In genomic region chr13:100525935-100526648, GRCm38 (mm10) we compare ENCODE assay signal across 8 mouse cellular contexts. TPM values are rescaled to one million over a fixed set of nuclear protein-coding genes. Genes with fewer than 3 reads are reported as not detected.
DNase-seq lines count a peak whose midpoint lies in the region; ATAC-seq lines count a peak whose summit lies in the region.
"Had no signal": no experiment of that assay in that cellular context is flagged by ENCODE, and none has a peak within 500 bp of the region (broad histone marks: within the 10 kb centered on the region; RNA-seq: fewer than 3 reads in every experiment).

No protein-coding gene starts in this region.

- 70% methylated on average over 6 of the region's 6 CpGs for WGBS in limb, embryonic 12.5 days
- WGBS in limb, embryonic 10.5 days = 82% methylated on average over 6 of the region's 6 CpGs

- no peak overlapping the region for H3K4me3 ChIP-seq in limb, embryonic 12.5 days (replicated peaks)
- H3K4me3 ChIP-seq in limb, embryonic 10.5 days = no peak overlapping the region

- no peak overlapping the region for H3K27ac ChIP-seq in limb, embryonic 12.5 days
- H3K27ac ChIP-seq in limb, embryonic 10.5 days = no peak overlapping the region

- no peaks in the 10 kb centered on the region for H3K27me3 ChIP-seq in limb, embryonic 12.5 days
- no peaks in the 10 kb centered on the region for H3K27me3 ChIP-seq in limb, embryonic 10.5 days (ENCODE audit: low read depth, poor library complexity, severe bottlenecking)

- no peak overlapping the region for H3K9ac ChIP-seq in limb, embryonic 12.5 days (replicated peaks)

- H3K9me3 ChIP-seq in limb, embryonic 12.5 days = peaks cover 3% of the 10 kb centered on the region; the same call in 1 of the 2 replicates
- H3K9me3 ChIP-seq in limb, embryonic 10.5 days (replicated peaks) = no peaks in the 10 kb centered on the region

- no peak for DNase-seq in limb, embryonic 10.5 days (ENCODE audit: low spot score)
- peak; percentile 64 for DNase-seq in NIH3T3 (ENCODE audit: low read depth)
- DNase-seq in cerebellum, adult 11 months = peak; percentile 42
- peak; percentile 42 for DNase-seq in layer of hippocampus, adult 9-10 months (ENCODE audit: low spot score)
- no peak for DNase-seq in urinary bladder, postnatal 25 days (ENCODE audit: low spot score)
- DNase-seq in adrenal gland, postnatal 4 days (ENCODE audit: low spot score in 2 of 2) = no peak
- DNase-seq: thymus, postnatal 4 days had no signal

- ATAC-seq in limb, embryonic 12.5 days (ENCODE audit: insufficient number of reproducible peaks, insufficient read depth, low FRiP score, low TSS enrichment, low read depth) = no peak

- H3K36me3 ChIP-seq in limb, embryonic 12.5 days = no peaks in the 10 kb centered on the region
- no peaks in the 10 kb centered on the region for H3K36me3 ChIP-seq in limb, embryonic 10.5 days

- 0 out of 2 replicates have a peak overlapping the region, but pooled peaks have one; percentile 1 for H3K4me2 ChIP-seq in limb, embryonic 12.5 days

- H3K4me1 ChIP-seq in limb, embryonic 12.5 days (replicated peaks) = peaks cover 8% of the 10 kb centered on the region
- H3K4me1 ChIP-seq in limb, embryonic 10.5 days = peaks cover 14% of the 10 kb centered on the region

RNA-seq across cellular contexts. Expression of gene Ocln, which starts 26.4 kb away (rescaled TPM):
- 1.6 and 2.0 TPM in 2 replicates for polyA plus RNA-seq in limb, embryonic 12.5 days (2016; fragmentation: Nextera tagmentation; extraction: Ambion mirVana)
- polyA plus RNA-seq in limb, embryonic 10.5 days (2016; fragmentation: Nextera tagmentation; extraction: Ambion mirVana) = 1.3 and 1.8 TPM in 2 replicates
- 10 to 100 TPM; 16.1 to 18.5 TPM for total RNA-seq in adrenal gland, postnatal 4 days (2021)

RNA-seq across cellular contexts. Expression of gene Gtf2h2, which starts 33.7 kb away (rescaled TPM):
- polyA plus RNA-seq in limb, embryonic 12.5 days (2016; fragmentation: Nextera tagmentation; extraction: Ambion mirVana) = 84.5 and 93.5 TPM in 2 replicates
- 91.7 and 99.3 TPM in 2 replicates for polyA plus RNA-seq in limb, embryonic 10.5 days (2016; fragmentation: Nextera tagmentation; extraction: Ambion mirVana)
- total RNA-seq in adrenal gland, postnatal 4 days (2021) = 10 to 100 TPM; 49.5 to 55.6 TPM

Comparison
In these comparisons a context has a peak if more than half of its experiments do, and no peak if none do; other contexts are left out.
1. DNase-seq: peak in NIH3T3 (single experiment), cerebellum, adult 11 months (single experiment) and layer of hippocampus, adult 9-10 months (single experiment); none in limb, embryonic 10.5 days (single experiment), urinary bladder, postnatal 25 days (single experiment) and adrenal gland, postnatal 4 days (0 of 2).